Mouse (Mus musculus): ENCODE measurements at regions not wholly inside any gene's neighbourhood (a gene's known extent, or its start where the extent isn't known, plus 50 kb on each side); places are given as distances from the start of the nearest gene placed in this dataset.

DNA sequence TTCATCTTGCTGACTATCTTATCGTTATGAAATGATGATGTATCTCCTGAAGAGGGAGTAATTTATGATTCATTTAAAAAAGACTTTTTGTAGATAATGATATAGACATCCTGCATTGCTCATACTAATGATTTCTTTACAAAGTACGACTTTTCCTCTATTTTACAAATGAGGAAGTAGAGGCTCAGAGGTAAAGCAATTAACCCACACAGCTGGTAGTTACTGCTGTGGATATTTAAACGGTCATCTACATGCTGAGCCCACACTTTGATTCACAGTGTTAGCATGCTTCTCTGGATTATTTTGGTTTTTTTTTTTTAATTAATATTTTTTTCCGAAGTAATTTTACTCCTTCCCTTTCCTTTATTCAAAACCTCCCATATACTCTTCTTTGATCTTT is 348.7 kb upstream of the Galnt5 start:
- no peak for TF ChIP-seq CTCF (IDR thresholded peaks at IDR 0.05; ENCODE audit: insufficient read depth, low read depth, low read length)
- TF ChIP-seq POLR2A (IDR thresholded peaks at IDR 0.05; ENCODE audit: insufficient read depth, low read depth, low read length), result no peak
